Mouse (Mus musculus): ENCODE data around the gene Rapsn.

DNA sequence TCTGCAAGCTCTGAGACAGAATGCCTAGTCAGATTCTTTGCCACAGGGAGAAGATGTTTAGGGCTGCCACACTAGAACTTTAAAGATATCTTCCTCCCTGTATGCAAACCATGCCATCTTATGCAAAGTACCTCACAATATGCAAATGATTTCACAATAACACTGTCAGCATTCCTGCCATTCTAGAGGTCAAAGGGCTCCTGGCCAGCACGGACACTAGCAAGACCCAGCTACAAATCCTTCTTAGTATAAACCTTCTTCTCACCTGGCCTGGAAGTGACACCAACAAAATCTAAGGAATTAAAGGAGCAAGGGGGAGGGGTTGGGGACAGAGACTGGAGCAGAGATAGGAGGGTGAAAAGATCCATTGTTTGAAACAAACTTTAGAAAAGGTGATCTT, 36.7 kb downstream of the Rapsn start:
- no peak for TF ChIP-seq CTCF (conservative IDR thresholded peaks at IDR 0.05; ENCODE audit: low read length)
- TF ChIP-seq POU5F1 (IDR thresholded peaks at IDR 0.05; ENCODE audit: borderline replicate concordance, low read length) = no peak
- TF ChIP-seq NANOG (IDR thresholded peaks at IDR 0.05; ENCODE audit: borderline replicate concordance, low read length) = no peak
